Mouse (Mus musculus): ENCODE results near the gene Ptpn9. TPM values are rescaled to one million over a fixed set of nuclear protein-coding genes. Genes with fewer than 3 reads are reported as not detected.

Gene Ptpn9
- 46.5 TPM for polyA plus RNA-seq (2014; fragmentation: Illumina TruSeq; extraction: RNeasy Lipid Tissue Mini Kit (QIAGEN cat#74804); ENCODE audit: low read depth, low replicate concordance)

DNA sequence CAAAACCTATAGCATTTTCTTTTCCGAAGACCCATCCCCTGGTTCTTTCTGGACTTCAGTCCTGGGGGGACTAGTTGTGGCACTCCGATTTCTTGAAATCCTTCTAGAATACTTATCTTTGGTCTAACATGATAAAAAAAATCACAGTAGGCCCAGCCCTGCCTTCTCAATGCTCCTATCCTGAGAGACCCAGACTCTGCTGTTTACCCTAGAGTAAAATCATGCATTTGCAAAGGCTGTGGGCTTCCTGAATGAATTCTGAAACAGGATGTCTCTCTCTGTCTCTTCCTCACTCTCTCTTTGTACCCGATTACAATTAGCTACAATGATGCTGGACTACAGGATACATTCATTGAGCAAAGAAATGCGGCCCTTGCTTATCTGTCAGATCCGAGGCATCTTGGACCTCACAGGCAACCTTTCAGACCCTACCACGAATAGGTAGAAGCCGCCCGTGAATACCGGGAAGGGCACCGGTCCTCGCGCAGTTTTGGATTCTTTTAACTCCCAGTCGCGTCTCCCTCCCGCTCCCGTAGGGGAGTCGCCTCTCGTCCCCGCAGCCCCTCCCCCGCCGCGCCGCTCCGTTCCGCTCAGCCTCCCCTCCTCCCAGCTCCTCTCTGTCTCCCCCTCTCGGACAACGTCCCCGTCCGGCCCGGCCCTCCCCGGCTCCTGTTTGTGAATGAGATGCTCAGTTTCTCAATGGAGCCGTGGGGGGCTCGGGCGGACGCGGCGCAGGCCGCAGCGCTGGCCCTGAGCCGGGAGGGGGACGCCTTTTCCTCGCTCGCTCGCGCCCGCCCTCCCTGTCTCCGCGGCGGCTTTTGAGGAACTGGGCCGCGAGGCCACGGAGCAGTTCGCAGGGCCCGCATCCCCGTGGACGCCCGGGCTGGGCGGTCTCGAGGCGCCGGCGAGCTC lies at the start of gene Ptpn9:
Gene Ptpn9 (plus strand): TSS at position 638 of the 912 bp plus-strand sequence.

DNA sequence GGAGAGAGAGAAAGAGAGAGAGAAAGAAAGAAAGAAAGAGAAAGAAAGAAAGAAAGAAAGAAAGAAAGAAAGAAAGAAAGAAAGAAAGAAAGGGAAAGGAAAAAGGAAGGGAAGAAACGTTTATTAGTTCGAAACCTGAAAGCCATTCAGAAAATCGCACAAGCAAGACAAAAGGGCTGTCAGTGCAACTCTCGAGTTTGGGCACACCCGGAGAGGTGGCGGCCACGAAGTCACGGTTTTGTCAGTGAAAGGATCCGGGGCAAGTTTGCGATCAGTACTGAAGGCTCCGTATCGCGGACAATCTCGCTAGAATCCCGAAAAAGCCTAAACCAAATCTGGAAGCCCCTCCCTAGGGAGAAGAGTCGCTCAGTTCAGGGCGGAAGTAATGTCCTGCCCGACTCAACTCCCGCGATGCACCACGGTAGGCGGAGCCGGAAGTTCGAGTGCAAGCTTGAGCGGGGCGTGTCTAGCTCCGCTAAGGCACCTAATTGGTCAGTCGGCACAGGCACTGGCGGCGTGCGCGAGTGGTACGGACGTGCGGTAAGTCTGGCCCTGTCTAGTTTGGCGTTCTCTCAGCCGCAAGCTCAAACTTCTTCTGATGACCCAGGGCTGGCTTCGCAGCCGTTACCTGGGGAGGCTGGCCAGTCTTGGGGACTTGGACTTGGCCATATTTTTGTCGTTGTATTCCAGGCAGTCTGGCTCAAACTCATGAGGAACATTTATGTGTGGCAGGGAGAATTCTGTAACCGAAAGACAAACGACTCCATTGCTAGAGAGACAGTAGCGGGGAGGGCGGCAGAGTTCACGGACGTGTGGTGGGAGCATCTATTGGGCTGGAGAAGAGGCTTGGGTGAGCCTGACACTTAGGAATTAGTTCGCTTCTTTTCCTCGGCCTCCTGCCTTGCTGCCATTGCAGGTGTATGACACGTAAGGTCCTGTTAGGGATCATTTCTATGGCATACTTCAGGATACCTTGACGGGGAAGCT lies 44.0 kb upstream of the Ptpn9 start, which contains the start of gene Snupn:
Gene Snupn (plus strand): TSS at position 465 of the 987 bp plus-strand sequence.

DNA sequence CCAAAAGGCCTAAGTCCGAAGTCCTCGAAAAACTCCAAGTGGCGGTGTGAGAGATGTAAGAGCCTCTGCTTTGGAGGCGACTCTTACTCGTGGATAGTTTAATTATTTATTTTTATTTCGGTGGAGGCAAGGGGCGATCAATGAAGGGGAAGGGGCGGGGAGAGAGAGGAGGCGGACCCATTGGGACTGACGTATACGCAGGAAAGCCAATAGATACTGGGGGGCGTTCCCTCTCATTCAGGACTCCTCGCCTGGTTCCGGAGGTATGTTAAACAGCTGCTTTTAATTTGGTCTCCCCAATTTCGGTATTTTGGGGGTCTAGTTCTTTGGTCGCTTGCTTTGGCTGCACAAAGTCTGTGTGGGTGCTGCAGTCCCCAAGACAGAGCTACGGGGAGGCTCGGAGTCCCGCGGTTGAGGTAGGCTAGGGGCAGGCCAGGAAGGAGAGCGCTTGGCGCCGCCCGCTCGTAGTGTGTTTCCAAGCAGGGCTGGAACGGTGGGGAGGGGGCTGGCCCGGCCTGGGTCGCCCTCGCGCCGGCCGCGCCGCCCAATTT lies 77.2 kb downstream of the Ptpn9 start, which contains the start of gene Sin3a:
Gene Sin3a (plus strand): TSS at position 240 of the 551 bp plus-strand sequence.

Other genes starting within 250 kb of the Ptpn9 start
- gene Lingo1, start 198.5 kb upstream of the Ptpn9 start, polyA plus RNA-seq (2014; fragmentation: Illumina TruSeq; extraction: RNeasy Lipid Tissue Mini Kit (QIAGEN cat#74804); ENCODE audit: low read depth, low replicate concordance), result not detected
- not detected for gene Odf3l1, start 130.2 kb upstream of the Ptpn9 start, polyA plus RNA-seq (2014; fragmentation: Illumina TruSeq; extraction: RNeasy Lipid Tissue Mini Kit (QIAGEN cat#74804); ENCODE audit: low read depth, low replicate concordance)
- 0.73 TPM for gene Cspg4, start 129.9 kb upstream of the Ptpn9 start, polyA plus RNA-seq (2014; fragmentation: Illumina TruSeq; extraction: RNeasy Lipid Tissue Mini Kit (QIAGEN cat#74804); ENCODE audit: low read depth, low replicate concordance)
- 2.6 TPM for gene Snx33, start 66.6 kb upstream of the Ptpn9 start, polyA plus RNA-seq (2014; fragmentation: Illumina TruSeq; extraction: RNeasy Lipid Tissue Mini Kit (QIAGEN cat#74804); ENCODE audit: low read depth, low replicate concordance)
- 43.3 TPM for gene Imp3, start 57.4 kb upstream of the Ptpn9 start, polyA plus RNA-seq (2014; fragmentation: Illumina TruSeq; extraction: RNeasy Lipid Tissue Mini Kit (QIAGEN cat#74804); ENCODE audit: low read depth, low replicate concordance)
- gene Snupn, start 44.0 kb upstream of the Ptpn9 start, polyA plus RNA-seq (2014; fragmentation: Illumina TruSeq; extraction: RNeasy Lipid Tissue Mini Kit (QIAGEN cat#74804); ENCODE audit: low read depth, low replicate concordance), result 11.5 TPM
- gene Sin3a, start 77.1 kb downstream of the Ptpn9 start, polyA plus RNA-seq (2014; fragmentation: Illumina TruSeq; extraction: RNeasy Lipid Tissue Mini Kit (QIAGEN cat#74804); ENCODE audit: low read depth, low replicate concordance), result 30.1 TPM
- 19.7 TPM for gene Man2c1, start 135.8 kb downstream of the Ptpn9 start, polyA plus RNA-seq (2014; fragmentation: Illumina TruSeq; extraction: RNeasy Lipid Tissue Mini Kit (QIAGEN cat#74804); ENCODE audit: low read depth, low replicate concordance)
- gene Neil1, start 153.4 kb downstream of the Ptpn9 start, polyA plus RNA-seq (2014; fragmentation: Illumina TruSeq; extraction: RNeasy Lipid Tissue Mini Kit (QIAGEN cat#74804); ENCODE audit: low read depth, low replicate concordance), result 1.1 TPM
- 8.0 TPM for gene Commd4, start 163.4 kb downstream of the Ptpn9 start, polyA plus RNA-seq (2014; fragmentation: Illumina TruSeq; extraction: RNeasy Lipid Tissue Mini Kit (QIAGEN cat#74804); ENCODE audit: low read depth, low replicate concordance)
- not detected for gene Trcg1, start 241.6 kb downstream of the Ptpn9 start, polyA plus RNA-seq (2014; fragmentation: Illumina TruSeq; extraction: RNeasy Lipid Tissue Mini Kit (QIAGEN cat#74804); ENCODE audit: low read depth, low replicate concordance)

Measured in sigmoid colon, adult 10 weeks (tissue).